Mouse (Mus musculus) thymus, adult 2 months (tissue): ENCODE results near the gene Hes1. TPM values are rescaled to one million over a fixed set of nuclear protein-coding genes. Genes with fewer than 3 reads are reported as not detected.

Experiments
- DNase-seq: peaks from one replicate; pipeline ENCODE4 v3.0.0; 2021
- H3K27ac ChIP-seq: fragments of 200-500 bp; 2 replicates; pipeline ENCODE4 v1.5.1; 2012; ENCODE audit warnings: low read length, control low read depth; ENCODE audit not compliant: control insufficient read depth, insufficient read depth
- H3K27me3 ChIP-seq: fragments of 200-500 bp; 2 replicates; pipeline ENCODE4 v1.6.1; 2012; ENCODE audit warnings: mild to moderate bottlenecking, low read length, moderate library complexity, mixed read lengths; ENCODE audit not compliant: control insufficient read depth, insufficient read depth
- H3K36me3 ChIP-seq: fragments of 200-500 bp; 2 replicates; pipeline ENCODE4 v1.6.1; 2012; ENCODE audit warnings: mild to moderate bottlenecking, low read length, moderate library complexity; ENCODE audit not compliant: control insufficient read depth, insufficient read depth
- H3K4me1 ChIP-seq: fragments of 200-500 bp; replicated peaks from 2 replicates; pipeline ENCODE4 v1.6.1; 2012; ENCODE audit warnings: low read length; ENCODE audit not compliant: control insufficient read depth, insufficient read depth
- H3K4me3 ChIP-seq: fragments of 200-500 bp; 2 replicates; pipeline ENCODE4 v1.5.1; 2012; ENCODE audit warnings: mild to moderate bottlenecking, low read length, control low read depth, moderate library complexity; ENCODE audit not compliant: control insufficient read depth, insufficient read depth
- CTCF ChIP-seq: fragments of 200-500 bp; IDR thresholded peaks from 2 replicates; pipeline ENCODE4 v1.5.1; 2012; ENCODE audit warnings: mild to moderate bottlenecking, control low read depth, low read length, moderate library complexity, borderline replicate concordance; ENCODE audit not compliant: control insufficient read depth, poor library complexity, insufficient read depth; ENCODE audit errors: extremely low read depth
- POLR2A ChIP-seq: fragments of 200-500 bp; IDR thresholded peaks from 2 replicates; pipeline ENCODE4 v1.6.1; 2012; ENCODE audit warnings: mild to moderate bottlenecking, low read length, control low read depth, moderate library complexity; ENCODE audit not compliant: control insufficient read depth, poor library complexity, insufficient read depth; ENCODE audit errors: extremely low read depth
- WGBS: fragments of 180-500 bp; shearing (Covaris S2); methylation state at CpG from one replicate; pipeline ENCODE4 v1.1.7; 2018; 5-methylcytosine and 5-hydroxymethylcytosine counted together
- polyA plus RNA-seq: library from polyadenylated mRNA; depleted of rRNA; stranded (reverse); fragments of >200 nt; gene quantifications from 2 replicates; pipeline ENCODE4 v1.2.3, GENCODE M21; 2012; rRNA removed

Gene Hes1
- 33.4 and 40.6 TPM in 2 replicates for polyA plus RNA-seq

- Histone ChIP-seq H3K4me3 (peak within 1 kb of the TSS; percentile 32), H3K4me1 (peaks cover 36% of the 10 kb centered on the region), H3K36me3 (no peaks in the 10 kb centered on the region), H3K27me3 (peaks cover 31% of the 10 kb centered on the region; the same call in 1 of the 2 replicates), H3K27ac (no peak within 1 kb of the TSS)
- TF ChIP-seq CTCF (no peak), POLR2A (no peak)
- DNase-seq, result peak; percentile 75
- WGBS, result 0% methylated on average over 57 of the region's 57 CpGs
These were observed at the start of gene Hes1 for GRCm38 (mm10) chr16:30063984-30064453. Gene Hes1, plus strand, starts transcription at chr16:30064384.

GRCm38 (mm10) chr16:30016064-30016463, 48.1 kb upstream of the Hes1 start:
- DNase-seq, result no peak
- WGBS, result 67% methylated on average over 3 of the region's 3 CpGs
- Histone ChIP-seq H3K36me3 (no peaks in the 10 kb centered on the region), H3K4me1 (no peaks in the 10 kb centered on the region), H3K27me3 (no peaks in the 10 kb centered on the region), H3K4me3 (no peak overlapping the region), H3K27ac (no peak overlapping the region)
- no peak for TF ChIP-seq POLR2A
- TF ChIP-seq CTCF, result no peak

DNA sequence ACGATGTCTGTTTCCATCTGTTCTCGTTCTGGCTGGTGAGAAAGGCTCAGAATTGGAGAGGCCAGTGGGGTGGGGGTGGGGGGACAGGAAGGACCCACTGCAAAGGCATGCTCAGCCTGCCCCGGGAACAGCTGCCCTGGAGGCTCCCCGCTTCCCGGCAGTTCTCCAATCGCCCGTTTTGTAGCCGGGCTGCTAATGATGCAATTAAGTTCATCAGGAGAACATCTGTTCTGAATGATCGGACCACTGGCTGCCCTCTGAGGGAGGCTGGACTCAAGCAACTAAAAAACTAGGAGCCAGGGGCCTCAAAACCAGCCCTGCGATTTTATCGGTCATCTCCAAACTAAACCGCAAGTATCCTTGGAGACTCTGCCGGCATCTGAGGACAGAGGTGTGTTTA, 44.1 kb upstream of the Hes1 start:
- TF ChIP-seq CTCF, result no peak
- TF ChIP-seq POLR2A, result no peak
- 94% methylated on average over 13 of the region's 13 CpGs for WGBS
- Histone ChIP-seq H3K4me1 (peaks cover 15% of the 10 kb centered on the region), H3K4me3 (no peak overlapping the region), H3K27me3 (no peaks in the 10 kb centered on the region), H3K36me3 (no peaks in the 10 kb centered on the region), H3K27ac (no peak overlapping the region)
- no peak for DNase-seq

- Histone ChIP-seq H3K4me1 (peaks cover 15% of the 10 kb centered on the region), H3K36me3 (no peaks in the 10 kb centered on the region)
These were observed 41.8 kb upstream of the Hes1 start for GRCm38 (mm10) chr16:30022352-30022751.

GRCm38 (mm10) chr16:30022890-30023797, 41.0 kb upstream of the Hes1 start:
- TF ChIP-seq POLR2A (no peak), CTCF (no peak)
- Histone ChIP-seq H3K4me1 (peaks cover 15% of the 10 kb centered on the region), H3K27ac (no peak overlapping the region), H3K4me3 (no peak overlapping the region), H3K27me3 (no peaks in the 10 kb centered on the region), H3K36me3 (no peaks in the 10 kb centered on the region)
- WGBS, result 66% methylated on average over 16 of the region's 16 CpGs
- DNase-seq, result no peak

More at GRCm38 (mm10) chr16:30022352-30022751, 41.8 kb upstream of the Hes1 start:
- H3K4me3 ChIP-seq, result no peak overlapping the region
- H3K27ac ChIP-seq, result no peak overlapping the region
- no peak for DNase-seq
- TF ChIP-seq CTCF, result no peak
- TF ChIP-seq POLR2A, result no peak
- H3K27me3 ChIP-seq, result no peaks in the 10 kb centered on the region
- WGBS, result 52% methylated on average over 6 of the region's 6 CpGs

DNA sequence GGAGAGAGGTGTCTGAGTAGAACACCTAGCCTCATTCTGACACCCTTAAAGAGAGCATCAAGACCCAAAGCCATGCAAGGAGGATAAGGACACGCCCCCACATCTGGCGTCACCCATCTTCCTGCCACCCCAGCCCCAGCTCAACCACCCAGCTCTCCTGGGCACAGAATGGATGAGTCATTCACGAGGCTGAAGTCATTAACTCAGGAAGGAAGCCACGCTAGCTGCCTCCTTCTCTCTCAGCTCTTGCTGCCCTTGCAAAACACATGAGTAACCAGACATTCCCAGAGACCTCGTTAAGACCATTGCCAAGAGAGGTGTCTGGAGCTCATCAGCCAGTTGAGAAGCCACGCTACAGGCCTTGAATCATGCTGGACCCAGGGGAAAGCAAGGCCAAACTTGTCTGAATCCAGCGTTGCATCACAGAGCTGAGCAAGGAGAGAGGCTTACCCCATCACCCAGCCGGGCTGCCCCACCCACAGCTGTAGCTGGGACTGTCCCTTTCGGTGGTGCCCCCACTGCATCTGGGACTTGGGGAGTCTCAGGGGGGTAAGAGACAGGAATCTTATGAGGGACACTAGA, 39.4 kb upstream of the Hes1 start:
- no peaks in the 10 kb centered on the region for H3K36me3 ChIP-seq
- H3K27me3 ChIP-seq, result no peaks in the 10 kb centered on the region
- H3K4me1 ChIP-seq, result peaks cover 15% of the 10 kb centered on the region
- 14% methylated on average over 9 of the region's 9 CpGs for WGBS
- TF ChIP-seq CTCF (no peak), POLR2A (no peak)
- DNase-seq, result peak; percentile 40
- H3K4me3 ChIP-seq, result no peak overlapping the region
- no peak overlapping the region for H3K27ac ChIP-seq
